Mouse (Mus musculus) forebrain, embryonic 16.5 days (tissue): ENCODE results near the gene Eif3g. TPM values are rescaled to one million over a fixed set of nuclear protein-coding genes. Genes with fewer than 3 reads are reported as not detected.

ENCODE experiments used
- ATAC-seq: fragments of 200-750 bp; cut with Nextera tagmentation; 2 replicates; pipeline ENCODE4 v1.8.0; 2017; ENCODE audit warnings: mild to moderate bottlenecking, moderate library complexity
- H3K27ac ChIP-seq: fragments of 300-500 bp; sonication (generic); 2 replicates; pipeline ENCODE4 v1.5.1; 2014; ENCODE audit warnings: low read length, control low read depth
- H3K27me3 ChIP-seq: fragments of 300-500 bp; sonication (generic); replicated peaks from 2 replicates; pipeline ENCODE4 v1.6.1; 2014; ENCODE audit warnings: low read length; ENCODE audit not compliant: control insufficient read depth, insufficient read depth
- H3K36me3 ChIP-seq: fragments of 300-500 bp; sonication (generic); 2 replicates; pipeline ENCODE4 v1.6.1; 2014; ENCODE audit not compliant: control insufficient read depth, insufficient read depth
- H3K4me1 ChIP-seq: fragments of 300-500 bp; sonication (generic); replicated peaks from 2 replicates; pipeline ENCODE4 v1.6.1; 2014; ENCODE audit warnings: low read length; ENCODE audit not compliant: control insufficient read depth, insufficient read depth
- H3K4me2 ChIP-seq: fragments of 300-500 bp; sonication (generic); 2 replicates; pipeline ENCODE4 v1.6.1; 2014; ENCODE audit warnings: mild to moderate bottlenecking, low read length, control low read depth
- H3K4me3 ChIP-seq: fragments of 300-500 bp; sonication (generic); replicated peaks from 2 replicates; pipeline ENCODE4 v1.5.1; 2014; ENCODE audit warnings: mild to moderate bottlenecking, low read length, control low read depth
- H3K9ac ChIP-seq: fragments of 300-500 bp; sonication (generic); replicated peaks from 2 replicates; pipeline ENCODE4 v1.6.1; 2014; ENCODE audit warnings: low read depth, low read length, control low read depth
- H3K9me3 ChIP-seq: fragments of 300-500 bp; sonication (generic); 2 replicates; pipeline ENCODE4 v1.6.1; 2016; ENCODE audit warnings: low read length; ENCODE audit not compliant: control insufficient read depth
- WGBS: fragments of 180-500 bp; shearing (Covaris S2); extraction: QIAGEN DNeasy Blood & Tissue Kit; methylation state at CpG from one replicate; pipeline ENCODE4 v1.1.7; 2014; 5-methylcytosine and 5-hydroxymethylcytosine counted together
- polyA plus RNA-seq: library from polyadenylated mRNA; unstranded; fragments of >200 nt; fragmentation: Nextera tagmentation; extraction: Ambion mirVana; gene quantifications from 2 replicates; pipeline ENCODE4 v1.2.1, GENCODE M21; 2015

Eif3g gene
- polyA plus RNA-seq, 1 experiment from 2014 or later: 268 TPM

DNA sequence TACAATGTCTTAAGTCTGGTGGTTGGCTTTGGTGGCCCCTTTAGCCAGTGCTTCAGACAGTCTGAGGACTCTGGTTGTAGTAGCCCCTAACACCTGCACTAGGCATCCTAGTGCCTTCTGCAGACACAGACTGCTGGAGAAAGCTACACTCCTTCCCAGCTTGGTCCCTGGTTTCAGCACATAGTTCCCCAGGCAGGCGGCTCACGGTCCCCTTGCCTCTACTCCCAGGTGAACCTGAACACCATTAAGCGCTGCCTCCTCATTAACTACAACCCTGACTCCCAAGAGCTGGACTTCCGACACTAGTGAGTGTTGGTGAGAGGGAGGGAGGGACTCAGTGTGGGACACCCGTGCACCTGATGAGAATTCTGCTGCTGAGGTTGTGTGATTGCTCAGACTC lies 8.0 kb downstream of the Eif3g start:
- 90% methylated on average over 5 of the region's 5 CpGs for WGBS
- H3K36me3 ChIP-seq: peaks cover 45% of the 10 kb centered on the region

DNA sequence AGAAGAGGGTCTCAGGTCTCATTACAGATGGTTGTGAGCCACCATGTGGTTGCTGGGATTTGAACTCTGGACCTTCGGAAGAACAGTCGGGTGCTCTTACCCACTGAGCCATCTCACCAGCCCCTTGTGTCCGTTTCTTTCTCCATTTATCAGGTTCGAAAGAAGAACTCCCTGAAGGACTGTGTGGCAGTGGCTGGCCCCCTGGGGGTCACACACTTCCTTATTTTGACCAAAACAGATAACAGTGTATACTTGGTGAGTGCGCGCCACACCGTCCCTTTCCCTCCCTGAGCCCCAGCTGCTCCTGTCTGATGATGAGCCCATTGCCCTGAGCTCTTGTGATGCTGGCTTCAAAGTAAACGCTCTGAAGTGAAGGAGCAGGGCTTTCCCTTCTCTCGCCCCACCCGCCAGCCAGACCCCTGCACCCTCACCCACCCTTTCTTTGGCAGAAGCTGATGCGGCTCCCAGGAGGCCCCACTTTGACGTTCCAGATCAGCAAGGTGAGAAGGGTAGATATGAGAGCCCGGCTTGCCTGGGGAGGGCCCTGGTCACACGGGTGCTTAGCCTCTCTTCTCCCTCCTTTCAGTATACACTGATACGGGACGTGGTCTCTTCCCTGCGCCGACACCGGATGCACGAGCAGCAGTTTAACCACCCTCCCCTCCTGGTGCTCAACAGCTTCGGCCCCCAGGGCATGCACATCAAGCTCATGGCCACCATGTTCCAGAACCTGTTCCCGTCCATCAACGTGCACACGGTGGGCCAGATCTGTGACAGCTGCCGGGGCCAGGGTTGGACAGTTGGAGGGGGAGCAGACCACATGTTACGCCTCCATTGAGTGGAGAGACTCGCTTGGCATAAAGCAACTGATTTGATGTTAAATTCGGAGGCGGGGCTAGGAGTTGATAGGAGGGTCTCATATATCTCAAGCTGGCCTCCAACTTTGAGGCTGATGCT lies 9.0 kb downstream of the Eif3g start:
- Histone ChIP-seq H3K4me3 (no peak overlapping the region), H3K27me3 (no peaks in the 10 kb centered on the region), H3K4me2 (no peak overlapping the region), H3K4me1 (peaks cover 12% of the 10 kb centered on the region), H3K9me3 (no peaks in the 10 kb centered on the region), H3K9ac (no peak overlapping the region), H3K27ac (no peak overlapping the region), H3K36me3 (peaks cover 39% of the 10 kb centered on the region)
- no peak for ATAC-seq
- WGBS: 87% methylated on average over 29 of the region's 29 CpGs

More for the DNA sequence above, 8.0 kb downstream of the Eif3g start:
- Histone ChIP-seq H3K9ac (no peak overlapping the region), H3K27ac (no peak overlapping the region), H3K4me1 (peaks cover 12% of the 10 kb centered on the region), H3K27me3 (no peaks in the 10 kb centered on the region), H3K4me2 (no peak overlapping the region), H3K4me3 (no peak overlapping the region), H3K9me3 (no peaks in the 10 kb centered on the region)
- ATAC-seq: no peak

DNA sequence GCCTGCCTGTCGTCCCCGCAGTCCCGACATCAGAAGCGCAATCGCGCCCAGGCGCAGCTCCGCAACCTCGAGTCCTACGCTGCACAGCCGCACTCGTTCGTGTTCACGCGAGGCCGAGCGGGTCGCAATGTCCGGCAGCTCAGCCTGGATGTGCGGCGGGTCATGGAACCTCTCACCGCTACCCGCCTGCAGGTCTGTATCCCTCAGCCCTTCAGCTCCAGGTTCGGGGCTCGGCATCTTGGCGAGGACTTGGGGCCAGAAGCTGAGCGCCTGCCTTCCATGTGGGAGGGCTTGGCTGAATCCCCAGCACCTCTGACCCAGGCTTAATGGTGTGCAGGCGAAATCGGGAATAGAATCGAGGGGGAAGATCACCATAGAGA lies 10.0 kb downstream of the Eif3g start:
- Histone ChIP-seq H3K9ac (peak overlapping the region; percentile 84), H3K27ac (no peak overlapping the region; the same call in 1 of the 2 replicates), H3K36me3 (peaks cover 29% of the 10 kb centered on the region), H3K27me3 (no peaks in the 10 kb centered on the region), H3K4me1 (peaks cover 12% of the 10 kb centered on the region), H3K4me3 (peak overlapping the region; percentile 85), H3K9me3 (no peaks in the 10 kb centered on the region), H3K4me2 (peak overlapping the region; percentile 82)
- WGBS: under 1% methylated on average over 30 of the region's 30 CpGs
- no peak; the same call in 1 of the 2 replicates for ATAC-seq

DNA sequence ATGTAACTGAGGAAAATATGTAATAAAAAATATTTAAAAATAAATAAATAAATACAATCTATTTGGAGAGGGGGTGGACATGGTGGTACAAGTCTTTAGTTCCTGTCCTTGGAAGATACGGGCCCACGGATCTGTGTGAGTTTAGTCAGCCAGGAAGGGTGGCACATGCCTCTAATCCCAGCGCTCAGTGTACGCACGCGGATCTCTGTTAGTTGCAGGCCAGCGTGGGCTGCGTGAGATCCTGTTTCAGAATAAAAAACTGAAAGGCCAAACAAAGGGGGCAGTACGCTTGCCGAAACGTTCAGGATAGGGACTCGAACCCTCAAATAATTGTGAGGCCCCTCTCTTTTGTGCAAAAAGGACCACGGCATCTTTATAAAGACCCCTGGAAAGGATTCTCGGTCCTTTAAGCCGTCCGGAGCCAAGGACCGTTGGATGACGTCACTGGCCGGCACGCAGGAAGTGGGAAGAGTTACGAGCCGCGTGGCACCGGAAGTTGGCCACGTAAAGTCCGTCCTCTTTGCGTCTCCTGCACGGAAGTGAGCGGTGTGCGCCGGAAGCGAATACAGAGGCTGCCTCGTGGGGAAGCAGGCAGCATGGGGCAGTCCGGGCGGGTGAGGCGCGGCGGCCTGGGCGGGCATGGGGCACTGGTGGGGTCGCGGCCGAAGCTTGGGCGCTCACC lies 10.6 kb downstream of the Eif3g start, which contains the start of gene Ppan:
Ppan (plus strand) TSS at position 472 of the 682 bp plus-strand sequence.
- Histone ChIP-seq H3K4me3 (peak within 1 kb of the TSS; percentile 85), H3K9ac (peak within 1 kb of the TSS; percentile 84), H3K9me3 (no peaks in the 10 kb centered on the region), H3K4me2 (peak within 1 kb of the TSS; percentile 82), H3K27ac (peak within 1 kb of the TSS; percentile 88), H3K4me1 (peaks cover 12% of the 10 kb centered on the region), H3K27me3 (no peaks in the 10 kb centered on the region), H3K36me3 (peaks cover 26% of the 10 kb centered on the region)
- peak; percentile 98 for ATAC-seq
- under 1% methylated on average over 43 of the region's 43 CpGs for WGBS

DNA sequence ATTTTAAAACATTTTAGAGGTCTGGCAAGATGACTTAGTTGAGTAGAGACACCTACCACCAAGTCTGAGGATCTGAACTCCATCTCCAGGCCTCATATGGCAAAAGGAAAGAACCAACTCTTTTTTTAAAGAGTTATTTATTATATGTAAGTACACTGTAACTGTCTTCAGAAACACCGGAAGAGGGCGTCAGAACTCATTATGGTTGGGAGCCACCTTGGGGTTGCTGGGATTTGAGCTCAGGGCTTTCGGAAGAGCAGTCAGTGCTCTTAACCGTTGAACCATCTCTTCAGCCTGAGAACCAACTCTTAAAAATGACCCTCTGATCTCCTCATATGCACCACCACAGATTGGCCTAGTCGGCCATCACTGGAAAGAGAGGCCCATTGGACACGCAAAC lies 11.2 kb downstream of the Eif3g start:
- 90% methylated on average over 6 of the region's 6 CpGs for WGBS
- Histone ChIP-seq H3K27ac (peak overlapping the region; percentile 88; the same call in 1 of the 2 replicates), H3K4me3 (no peak overlapping the region; the same call in 1 of the 2 replicates), H3K9ac (no peak overlapping the region), H3K27me3 (no peaks in the 10 kb centered on the region), H3K36me3 (peaks cover 21% of the 10 kb centered on the region), H3K9me3 (no peaks in the 10 kb centered on the region), H3K4me2 (peak overlapping the region; percentile 82), H3K4me1 (peaks cover 12% of the 10 kb centered on the region)
- no peak for ATAC-seq

DNA sequence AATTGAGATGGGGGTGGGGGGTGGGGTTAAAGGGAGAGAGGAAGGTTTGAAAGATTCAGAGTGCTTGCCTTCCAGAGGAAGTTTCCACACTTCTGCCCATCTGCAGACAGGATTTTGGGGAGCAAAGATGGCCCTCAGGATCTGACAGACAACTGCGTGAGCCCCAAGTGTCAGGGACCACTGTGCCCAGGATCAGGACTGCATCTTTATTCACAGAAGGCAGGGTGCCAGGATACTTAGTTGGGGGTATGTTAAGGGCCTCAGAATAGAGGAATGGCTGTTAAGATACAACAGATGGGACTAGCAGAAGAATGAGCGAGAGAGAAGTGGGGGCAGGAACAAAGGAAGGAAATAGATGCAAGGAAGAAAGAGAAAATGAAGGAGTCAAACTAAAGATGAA lies 11.9 kb downstream of the Eif3g start:
- no peak overlapping the region for H3K9ac ChIP-seq
- 98% methylated on average over 2 of the region's 2 CpGs for WGBS

DNA sequence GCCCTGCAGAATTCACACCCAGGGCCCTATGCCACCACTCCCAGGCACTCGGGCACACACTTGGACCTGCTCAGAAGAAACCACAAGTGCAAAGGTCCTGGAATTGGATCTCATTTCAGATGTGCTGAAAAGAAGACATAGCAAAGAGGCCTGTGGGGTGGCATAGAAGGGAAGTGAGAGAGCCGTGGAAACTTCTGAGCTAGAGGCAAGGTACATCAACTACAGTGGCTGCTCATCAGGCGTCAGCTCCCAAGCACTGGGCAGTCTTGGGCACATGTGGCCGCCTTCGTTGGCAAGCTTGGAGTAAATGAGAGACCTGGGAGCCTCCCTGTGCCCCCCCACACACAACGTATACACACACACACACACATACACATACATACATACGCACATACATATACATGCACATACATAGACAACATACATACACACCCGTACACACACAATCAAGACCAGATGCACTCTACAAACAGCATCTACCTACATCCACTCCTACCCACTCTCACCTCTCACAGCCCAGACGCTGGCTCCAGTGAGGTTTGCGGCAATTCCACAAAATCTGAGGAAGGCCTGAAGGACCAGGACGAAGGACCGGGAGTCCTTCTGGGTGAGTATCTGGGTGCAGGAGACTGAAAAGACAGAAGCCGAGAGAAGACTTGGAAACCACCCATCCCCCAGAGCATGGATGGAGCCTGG lies 19.2 kb downstream of the Eif3g start, which contains the start of gene Angptl6:
Angptl6 (minus strand) TSS at position 631 of the 696 bp plus-strand sequence.
- WGBS: 93% methylated on average over 13 of the region's 13 CpGs
- Histone ChIP-seq H3K4me2 (peak within 1 kb of the TSS; percentile 78), H3K9me3 (no peaks in the 10 kb centered on the region), H3K27me3 (no peaks in the 10 kb centered on the region), H3K9ac (peak within 1 kb of the TSS; percentile 74), H3K36me3 (no peaks in the 10 kb centered on the region), H3K4me1 (peaks cover 3% of the 10 kb centered on the region), H3K27ac (peak within 1 kb of the TSS; percentile 96), H3K4me3 (peak within 1 kb of the TSS; percentile 56)
- ATAC-seq: no peak

More for the DNA sequence above, 11.9 kb downstream of the Eif3g start:
- no peak for ATAC-seq
- Histone ChIP-seq H3K36me3 (peaks cover 15% of the 10 kb centered on the region), H3K4me2 (no peak overlapping the region), H3K9me3 (no peaks in the 10 kb centered on the region), H3K27me3 (no peaks in the 10 kb centered on the region), H3K27ac (no peak overlapping the region), H3K4me3 (no peak overlapping the region), H3K4me1 (peaks cover 12% of the 10 kb centered on the region)

DNA sequence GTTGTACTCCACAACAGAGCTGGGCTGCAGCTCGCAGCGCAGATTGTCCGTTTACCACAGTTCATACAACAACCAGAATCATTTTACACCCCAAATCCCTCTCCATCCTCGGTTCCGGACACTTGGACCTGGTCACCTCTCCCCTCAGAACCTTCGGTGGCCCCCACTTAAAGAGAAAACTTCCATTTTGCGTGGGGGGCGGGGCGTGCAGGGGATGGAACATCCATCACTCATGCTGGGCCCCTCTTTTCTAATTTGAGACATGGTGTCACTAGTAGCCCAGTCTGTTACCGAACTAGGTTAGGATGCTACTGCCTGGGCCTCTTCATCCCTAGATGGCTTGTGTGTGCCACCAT lies 19.7 kb downstream of the Eif3g start:
- Histone ChIP-seq H3K4me2 (peak overlapping the region; percentile 78), H3K4me1 (peaks cover 3% of the 10 kb centered on the region), H3K27ac (peak overlapping the region; percentile 96), H3K4me3 (peak overlapping the region; percentile 56), H3K9me3 (no peaks in the 10 kb centered on the region), H3K9ac (peak overlapping the region; percentile 74), H3K27me3 (no peaks in the 10 kb centered on the region), H3K36me3 (no peaks in the 10 kb centered on the region)
- peak; percentile 2; the same call in 1 of the 2 replicates for ATAC-seq
- 24% methylated on average over 10 of the region's 10 CpGs for WGBS
